Mouse (Mus musculus): Measurements from ENCODE around the gene Xpnpep2. TPM values are rescaled to one million over a fixed set of nuclear protein-coding genes. Genes with fewer than 3 reads are reported as not detected.

The Xpnpep2 gene
- total RNA-seq, 1 experiment from 2014 or later, result not detected

- ATAC-seq (replicated peaks; ENCODE audit: insufficient number of reproducible peaks, low FRiP score, low TSS enrichment, poor library complexity, severe bottlenecking), result peak; percentile 78
Observed at GRCm38 (mm10) chrX:48153414-48153813, 44.9 kb downstream of the Xpnpep2 start.

GRCm38 (mm10) chrX:48153949-48154348 lies 45.4 kb downstream of the Xpnpep2 start:
- no peak for ATAC-seq (replicated peaks; ENCODE audit: insufficient number of reproducible peaks, low FRiP score, low TSS enrichment, poor library complexity, severe bottlenecking)

- no peak for ATAC-seq (replicated peaks; ENCODE audit: insufficient number of reproducible peaks, low FRiP score, low TSS enrichment, poor library complexity, severe bottlenecking)
Observed at GRCm38 (mm10) chrX:48155489-48155888, 47.0 kb downstream of the Xpnpep2 start.

GRCm38 (mm10) chrX:48157396-48157795 lies 48.9 kb downstream of the Xpnpep2 start:
- ATAC-seq (replicated peaks; ENCODE audit: insufficient number of reproducible peaks, low FRiP score, low TSS enrichment, poor library complexity, severe bottlenecking), result no peak

GRCm38 (mm10) chrX:48158229-48158919 lies 49.8 kb downstream of the Xpnpep2 start:
- no peak for ATAC-seq (replicated peaks; ENCODE audit: insufficient number of reproducible peaks, low FRiP score, low TSS enrichment, poor library complexity, severe bottlenecking)

- ATAC-seq (replicated peaks; ENCODE audit: insufficient number of reproducible peaks, low FRiP score, low TSS enrichment, poor library complexity, severe bottlenecking), result no peak
Observed at GRCm38 (mm10) chrX:48169892-48170291, 61.4 kb downstream of the Xpnpep2 start.

- ATAC-seq (replicated peaks; ENCODE audit: insufficient number of reproducible peaks, low FRiP score, low TSS enrichment, poor library complexity, severe bottlenecking), result no peak
Observed at GRCm38 (mm10) chrX:48170368-48170767, 61.8 kb downstream of the Xpnpep2 start.

GRCm38 (mm10) chrX:48181844-48182243 lies 73.3 kb downstream of the Xpnpep2 start:
- no peak for ATAC-seq (replicated peaks; ENCODE audit: insufficient number of reproducible peaks, low FRiP score, low TSS enrichment, poor library complexity, severe bottlenecking)

- ATAC-seq (replicated peaks; ENCODE audit: insufficient number of reproducible peaks, low FRiP score, low TSS enrichment, poor library complexity, severe bottlenecking), result no peak
Observed at GRCm38 (mm10) chrX:48184703-48185102, 76.2 kb downstream of the Xpnpep2 start.

Other genes with a start within 250 kb of the Xpnpep2 start
- gene Smarca1, start 215.8 kb upstream of the Xpnpep2 start, total RNA-seq (2017), result not detected in 3 replicates
- gene Ocrl, start 196.3 kb upstream of the Xpnpep2 start, total RNA-seq (2017), result 6.5 to 13.6 TPM (median 6.7 TPM) in 3 replicates
- gene Apln, start 73.9 kb upstream of the Xpnpep2 start, total RNA-seq (2017), result 0.11 to 0.38 TPM (median 0.29 TPM) in 3 replicates
- gene Sash3, start 37.7 kb downstream of the Xpnpep2 start, total RNA-seq (2017), result 193 to 270 TPM (median 209 TPM) in 3 replicates
- 19.7 to 23.7 TPM (median 22.4 TPM) in 3 replicates for gene Zdhhc9, start 100.2 kb downstream of the Xpnpep2 start, total RNA-seq (2017)
- 37.3 to 41.0 TPM (median 40.2 TPM) in 3 replicates for gene Utp14a, start 148.1 kb downstream of the Xpnpep2 start, total RNA-seq (2017)
- 2.1 to 13.5 TPM (median 4.3 TPM) in 3 replicates for gene Bcorl1, start 232.6 kb downstream of the Xpnpep2 start, total RNA-seq (2017)